20 mouse cellular contexts compared by ENCODE assay signal in the genomic region with DNA sequence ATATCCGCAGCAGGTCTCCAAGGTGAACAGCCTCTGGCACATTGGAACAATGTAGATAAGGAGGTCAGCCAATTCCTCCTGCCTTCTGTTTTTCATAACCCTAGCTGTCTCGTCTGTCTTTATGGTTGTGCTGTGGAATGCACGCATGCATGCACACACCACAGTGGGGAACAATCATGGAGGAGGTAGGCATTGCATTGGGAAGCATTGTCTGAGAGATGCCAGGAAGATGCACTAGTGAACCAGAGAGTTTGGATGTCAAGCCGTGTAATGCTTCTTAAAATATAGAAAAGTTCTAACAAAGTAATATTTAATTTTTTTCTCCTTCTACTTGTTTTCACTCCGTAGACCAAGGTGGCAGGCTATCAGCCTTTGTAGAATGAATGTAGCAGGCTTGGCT. TPM values are rescaled to one million over a fixed set of nuclear protein-coding genes. Genes with fewer than 3 reads are reported as not detected.
"Had no signal": no experiment of that assay in that cellular context is flagged by ENCODE, and none has a peak within 500 bp of the region (broad histone marks: within the 10 kb centered on the region; RNA-seq: fewer than 3 reads in every experiment).

No protein-coding gene starts in this region.

- H3K4me3 ChIP-seq: limb, embryonic 13.5 days; liver, embryonic 15.5 days; midbrain, embryonic 15.5 days; neural tube, embryonic 13.5 days had no signal

- H3K4me1 ChIP-seq: liver, embryonic 15.5 days had no signal

- H3K27ac ChIP-seq: kidney, postnatal 0 days; limb, embryonic 13.5 days; liver, embryonic 15.5 days; midbrain, embryonic 15.5 days; neural tube, embryonic 13.5 days had no signal

- DNase-seq: kidney, adult 2 months; kidney, postnatal 36 days; left cerebral cortex, postnatal 4 days; lung, embryonic 14.5 days; lung, postnatal 10 days; lung, postnatal 4 days; right cerebral cortex, postnatal 14 days; thymus, postnatal 14 days had no signal

- H3K27me3 ChIP-seq: limb, embryonic 13.5 days; liver, embryonic 15.5 days; midbrain, embryonic 15.5 days; neural tube, embryonic 13.5 days had no signal

- H3K4me2 ChIP-seq: limb, embryonic 13.5 days; liver, embryonic 11.5 days; liver, embryonic 15.5 days; lung, embryonic 14.5 days; midbrain, embryonic 11.5 days; midbrain, embryonic 15.5 days; neural tube, embryonic 13.5 days had no signal

- ATAC-seq: intestine, embryonic 16.5 days; midbrain, embryonic 15.5 days had no signal

- H3K36me3 ChIP-seq: liver, embryonic 15.5 days; midbrain, embryonic 15.5 days; neural tube, embryonic 13.5 days had no signal

- H3K9ac ChIP-seq: limb, embryonic 13.5 days; liver, embryonic 15.5 days; lung, embryonic 14.5 days; midbrain, embryonic 15.5 days; neural tube, embryonic 13.5 days had no signal

- H3K9me3 ChIP-seq: limb, embryonic 13.5 days; liver, embryonic 15.5 days; midbrain, embryonic 15.5 days; neural tube, embryonic 13.5 days had no signal

RNA-seq across cellular contexts. Expression of gene Cldn15, which starts 33.5 kb away (rescaled TPM):
- total RNA-seq: layer of hippocampus, postnatal 10 days; left cerebral cortex, postnatal 10 days had no signal

RNA-seq across cellular contexts. Expression of gene Col26a1, which starts 49.9 kb away (rescaled TPM):
- total RNA-seq: megakaryocyte, adult 5-6 weeks; monocyte, adult 5-6 weeks had no signal
